Mouse (Mus musculus) MEL (cell line): ENCODE measurements around the gene Srsf6. TPM values are rescaled to one million over a fixed set of nuclear protein-coding genes. Genes with fewer than 3 reads are reported as not detected.

Source experiments
- DNase-seq: peaks from one replicate; pipeline ENCODE4 v3.0.0; 2011; ENCODE audit warnings: low read depth, low spot score
- H3K27ac ChIP-seq: 2 replicates; pipeline ENCODE4 v1.5.1; 2012; ENCODE audit warnings: low read depth, mild to moderate bottlenecking, control low read depth, low read length, moderate library complexity; ENCODE audit not compliant: control insufficient read depth
- H3K27me3 ChIP-seq, 2 experiments: fragments of 150-350 bp in 1 of 2; sonication (generic) in 1 of 2; 2 replicates each; pipeline ENCODE4 v1.6.1; 2012; ENCODE audit warnings: low read length in 2 of 2, mild to moderate bottlenecking in 2 of 2, improper control_type of control experiment in 1 of 2, moderate library complexity in 1 of 2; ENCODE audit not compliant: insufficient read depth in 2 of 2, control insufficient read depth in 1 of 2
- H3K36me3 ChIP-seq, 2 experiments: 2 replicates each; pipeline ENCODE4 v1.6.1; 2012 to 2014; ENCODE audit warnings: low read length in 2 of 2, improper control_type of control experiment in 1 of 2, inconsistent platforms in 1 of 2, mild to moderate bottlenecking in 1 of 2; ENCODE audit not compliant: insufficient read depth in 2 of 2, control insufficient read depth in 1 of 2
- H3K4me1 ChIP-seq, 2 experiments: fragments of 150-350 bp in 1 of 2; sonication (generic) in 1 of 2; 2 replicates each; pipeline ENCODE4 v1.6.1; 2012; ENCODE audit warnings: low read length in 2 of 2, improper control_type of control experiment in 1 of 2, mild to moderate bottlenecking in 1 of 2; ENCODE audit not compliant: insufficient read depth in 2 of 2, control insufficient read depth in 1 of 2
- H3K4me3 ChIP-seq, 2 experiments: fragments of 150-350 bp in 1 of 2; sonication (generic) in 1 of 2; 2 replicates each; pipeline ENCODE4 v1.5.1; 2012; ENCODE audit warnings: low read depth in 2 of 2, low read length in 2 of 2, mild to moderate bottlenecking in 2 of 2, moderate library complexity in 2 of 2, control low read depth in 1 of 2, improper control_type of control experiment in 1 of 2; ENCODE audit not compliant: control insufficient read depth in 1 of 2, insufficient read depth in 1 of 2
- H3K79me2 ChIP-seq: 2 replicates; pipeline ENCODE4 v1.6.1; 2012; ENCODE audit warnings: mild to moderate bottlenecking, low read length, moderate library complexity; ENCODE audit not compliant: control insufficient read depth, poor library complexity, insufficient read depth
- H3K9ac ChIP-seq: 2 replicates; pipeline ENCODE4 v1.6.1; 2012; ENCODE audit warnings: low read depth, mild to moderate bottlenecking, control low read depth, low read length, moderate library complexity; ENCODE audit not compliant: control insufficient read depth, poor library complexity, severe bottlenecking
- H3K9me3 ChIP-seq: fragments of 150-350 bp; sonication (generic); replicated peaks from 2 replicates; pipeline ENCODE4 v1.6.1; 2012; ENCODE audit warnings: mild to moderate bottlenecking, low read length, improper control_type of control experiment, moderate library complexity; ENCODE audit not compliant: insufficient read depth
- BHLHE40 ChIP-seq: IDR thresholded peaks from 2 replicates; pipeline ENCODE4 v1.6.1; 2012; ENCODE audit warnings: low read depth, mild to moderate bottlenecking, inconsistent platforms, low read length, improper control_type of control experiment, borderline replicate concordance
- EP300 ChIP-seq, 2 experiments: IDR thresholded peaks; 2 replicates each; pipeline ENCODE4 v1.6.1; 2011; ENCODE audit warnings: improper control_type of control experiment in 2 of 2, low read length in 2 of 2, low read depth in 1 of 2, mild to moderate bottlenecking in 1 of 2
- ETS1 ChIP-seq: IDR thresholded peaks from 2 replicates; pipeline ENCODE4 v1.6.1; 2012; ENCODE audit warnings: low read depth, mild to moderate bottlenecking, inconsistent platforms, low read length, improper control_type of control experiment, moderate library complexity
- GATA1 ChIP-seq: IDR thresholded peaks from 2 replicates; pipeline ENCODE4 v1.6.1; 2011; ENCODE audit warnings: low read depth, low read length, improper control_type of control experiment
- MEF2A ChIP-seq: IDR thresholded peaks from 2 replicates; pipeline ENCODE4 v1.6.1; 2014; ENCODE audit warnings: low read depth, mild to moderate bottlenecking, inconsistent platforms, low read length, improper control_type of control experiment; ENCODE audit not compliant: poor library complexity, insufficient replicate concordance, severe bottlenecking; ENCODE audit errors: extremely low read depth
- MXI1 ChIP-seq: IDR thresholded peaks from 2 replicates; pipeline ENCODE4 v1.6.1; 2011; ENCODE audit warnings: mild to moderate bottlenecking, low read depth, low read length, improper control_type of control experiment
- POLR2AphosphoS5 ChIP-seq: IDR thresholded peaks from 2 replicates; pipeline ENCODE4 v1.6.1; 2012; ENCODE audit warnings: low read depth, borderline replicate concordance, mild to moderate bottlenecking, inconsistent platforms, low read length, moderate library complexity, mixed read lengths
- RCOR1 ChIP-seq: IDR thresholded peaks from 2 replicates; pipeline ENCODE4 v1.6.1; 2012; ENCODE audit warnings: low read depth, mild to moderate bottlenecking, inconsistent platforms, low read length, improper control_type of control experiment
- SIN3A ChIP-seq: IDR thresholded peaks from 2 replicates; pipeline ENCODE4 v1.6.1; 2012; ENCODE audit warnings: low read length, improper control_type of control experiment, inconsistent platforms
- TAL1 ChIP-seq: IDR thresholded peaks from 2 replicates; pipeline ENCODE4 v1.6.1; 2012; ENCODE audit warnings: mild to moderate bottlenecking, inconsistent platforms, low read length, moderate library complexity, mixed read lengths
- TBP ChIP-seq: IDR thresholded peaks from 2 replicates; pipeline ENCODE4 v1.8.0; 2011; ENCODE audit warnings: low read depth, low read length, improper control_type of control experiment
- TCF12 ChIP-seq: IDR thresholded peaks from 2 replicates; pipeline ENCODE4 v1.6.1; 2014; ENCODE audit warnings: low read depth, mild to moderate bottlenecking, inconsistent platforms, low read length, improper control_type of control experiment, moderate library complexity
- polyA plus RNA-seq, 2 experiments: library from polyadenylated mRNA; stranded (reverse) in 1 of 2; unstranded in 1 of 2; fragments of >175 nt in 1 of 2; fragments of >200 nt in 1 of 2; gene quantifications; 2 replicates each; pipeline versions ENCODE4 v1.2.1 to v1.2.4; 2012; ENCODE audit warnings: low replicate concordance in 2 of 2, low read depth in 1 of 2; ENCODE audit not compliant: insufficient read length in 2 of 2, insufficient read depth in 1 of 2, missing spikeins in 1 of 2
- total RNA-seq: library from RNA; depleted of rRNA; stranded (reverse); fragments of 300-350 nt; gene quantifications from 2 replicates; pipeline ENCODE4 v1.2.3, GENCODE M21; 2012

The Srsf6 gene
- total and polyA plus RNA-seq, 3 experiments, result 69.2 to 284 (median 173) TPM

DNA sequence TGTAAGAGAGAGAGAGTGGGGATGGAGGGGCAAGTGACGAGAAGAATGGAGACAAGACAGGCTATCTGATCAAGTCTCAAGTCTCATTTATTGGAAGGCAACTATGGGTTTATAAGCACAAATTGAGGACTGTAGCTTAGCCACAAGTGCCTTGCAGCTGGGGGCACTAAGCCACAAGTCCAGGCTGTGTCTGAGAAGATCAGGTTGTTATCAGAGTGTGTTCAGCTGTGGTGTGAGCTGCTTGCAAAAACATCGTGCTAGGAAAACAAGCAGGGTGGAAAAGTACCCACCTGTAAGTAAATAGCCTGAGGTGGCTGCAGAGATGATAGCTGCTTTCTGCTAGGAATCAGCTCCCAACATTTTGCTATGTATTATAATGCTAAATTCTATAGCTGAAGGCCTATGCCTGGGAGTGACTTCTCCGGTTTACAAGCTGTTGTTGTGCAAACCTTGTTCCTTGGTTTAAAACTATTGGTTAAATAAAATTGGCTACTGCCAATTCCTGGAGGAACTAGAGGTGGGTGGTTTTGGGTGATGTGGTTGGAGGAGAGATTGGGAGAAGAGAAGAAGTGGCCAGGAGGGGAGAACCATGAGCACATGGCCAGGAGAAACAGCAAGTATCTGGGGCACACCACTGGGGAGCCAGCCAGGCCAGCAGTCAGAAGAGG lies 3.3 kb upstream of the Srsf6 start:
- no peak overlapping the region for H3K4me3 ChIP-seq
- H3K9ac ChIP-seq, result no peak overlapping the region
- no peaks in the 10 kb centered on the region for H3K9me3 ChIP-seq

DNA sequence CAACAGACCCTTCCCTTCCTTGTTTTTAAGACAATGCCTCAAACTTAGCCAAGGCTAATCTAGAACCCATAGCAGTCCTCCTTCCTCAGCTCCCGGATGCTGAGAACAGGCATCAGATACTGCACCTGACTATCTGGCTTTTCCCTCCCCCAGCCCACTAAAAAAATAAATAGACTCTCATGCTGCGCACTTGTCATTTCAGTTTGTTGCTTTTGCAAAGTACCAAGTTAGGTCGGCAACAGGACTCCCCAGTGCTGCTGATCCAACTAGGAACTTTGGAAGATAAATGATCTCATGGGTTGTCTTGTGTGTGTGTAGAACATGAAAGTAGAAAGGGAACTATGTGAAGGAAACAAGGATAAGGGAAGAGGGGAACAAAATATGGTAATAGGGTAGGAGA lies 1.6 kb upstream of the Srsf6 start:
- TF ChIP-seq GATA1 (peak; percentile 47), BHLHE40 (peak; percentile 30; the same call in 1 of the 2 replicates), MXI1 (peak; percentile 55; the same call in 1 of the 2 replicates), TBP (no peak)
- Histone ChIP-seq H3K27me3 (no peaks in the 10 kb centered on the region), H3K4me1 (peaks cover 0 to 22% of the 10 kb centered on the region in 2 experiments), H3K79me2 (peaks cover 26% of the 10 kb centered on the region), H3K36me3 (peaks cover 15 to 23% of the 10 kb centered on the region in 2 experiments), H3K9me3 (no peaks in the 10 kb centered on the region), H3K4me3 (peak overlapping the region; percentile 69 to 78), H3K9ac (peak overlapping the region; percentile 100), H3K27ac (no peak overlapping the region)
- peak; percentile 53 for DNase-seq

More for the DNA sequence above, 3.3 kb upstream of the Srsf6 start:
- peak; percentile 86 for TF ChIP-seq TAL1
- peak; percentile 72; the same call in 1 of the 2 replicates for TF ChIP-seq TBP
- TF ChIP-seq SIN3A, result peak; percentile 44; the same call in 1 of the 2 replicates
- TF ChIP-seq MEF2A, result no peak
- no peak for TF ChIP-seq POLR2AphosphoS5
- peak; percentile 71 for TF ChIP-seq ETS1
- no peak for TF ChIP-seq RCOR1
- peak in 1 of 2 experiments; percentile 36; a peak in 1 of 4 replicates for TF ChIP-seq EP300 (IDR thresholded peaks at IDR 0.05; ENCODE audit: low read depth in 1 of 2, low read length in 2 of 2)
- TF ChIP-seq GATA1, result peak; percentile 61
- peak; percentile 70 for TF ChIP-seq TCF12
- TF ChIP-seq MXI1, result no peak
- DNase-seq, result peak; percentile 67
- peaks cover 0 to 18% of the 10 kb centered on the region in 2 experiments for H3K4me1 ChIP-seq
- peaks cover 4 to 9% of the 10 kb centered on the region in 2 experiments for H3K36me3 ChIP-seq
- H3K27ac ChIP-seq, result no peak overlapping the region
- H3K79me2 ChIP-seq, result peaks cover 18% of the 10 kb centered on the region
- no peaks in the 10 kb centered on the region for H3K27me3 ChIP-seq
